Mouse (Mus musculus): ENCODE measurements at regions not wholly inside any gene's neighbourhood (a gene's known extent, or its start where the extent isn't known, plus 50 kb on each side); places are given as distances from the start of the nearest gene placed in this dataset.

GRCm38 (mm10) chr3:143594676-143595075, 610.3 kb downstream of the Lmo4 start:
- peaks cover 3% of the 10 kb centered on the region for H3K9me3 ChIP-seq (ENCODE audit: low read length)
- no peak overlapping the region for H3K4me3 ChIP-seq (replicated peaks; ENCODE audit: low read length)
- no peaks in the 10 kb centered on the region for H3K27me3 ChIP-seq (ENCODE audit: insufficient read depth, low read length)
- H3K36me3 ChIP-seq (ENCODE audit: insufficient read depth, low read length): no peaks in the 10 kb centered on the region
- TF ChIP-seq POU5F1 (IDR thresholded peaks at IDR 0.05; ENCODE audit: borderline replicate concordance, low read length): no peak
- H3K4me1 ChIP-seq (replicated peaks; ENCODE audit: low read depth, low read length): no peaks in the 10 kb centered on the region

- no peaks in the 10 kb centered on the region for H3K27me3 ChIP-seq (ENCODE audit: insufficient read depth, low read length)
These were observed 618.4 kb downstream of the Lmo4 start for GRCm38 (mm10) chr3:143586653-143587052.

GRCm38 (mm10) chr3:143584692-143585603, 620.1 kb downstream of the Lmo4 start:
- TF ChIP-seq CTCF (conservative IDR thresholded peaks at IDR 0.05; ENCODE audit: low read length) (no peak), POU5F1 (IDR thresholded peaks at IDR 0.05; ENCODE audit: borderline replicate concordance, low read length) (no peak), NANOG (IDR thresholded peaks at IDR 0.05; ENCODE audit: borderline replicate concordance, low read length) (no peak)
- H3K4me3 ChIP-seq (replicated peaks; ENCODE audit: low read length): no peak overlapping the region
- H3K9me3 ChIP-seq (ENCODE audit: low read length): peaks cover 8% of the 10 kb centered on the region

More at GRCm38 (mm10) chr3:143586653-143587052, 618.4 kb downstream of the Lmo4 start:
- no peaks in the 10 kb centered on the region for H3K4me1 ChIP-seq (replicated peaks; ENCODE audit: low read depth, low read length)
- H3K36me3 ChIP-seq (ENCODE audit: insufficient read depth, low read length): no peaks in the 10 kb centered on the region
- peaks cover 8% of the 10 kb centered on the region for H3K9me3 ChIP-seq (ENCODE audit: low read length)
- TF ChIP-seq NANOG (IDR thresholded peaks at IDR 0.05; ENCODE audit: borderline replicate concordance, low read length) (no peak), POU5F1 (IDR thresholded peaks at IDR 0.05; ENCODE audit: borderline replicate concordance, low read length) (no peak), CTCF (conservative IDR thresholded peaks at IDR 0.05; ENCODE audit: low read length) (no peak)
- H3K4me3 ChIP-seq (replicated peaks; ENCODE audit: low read length): no peak overlapping the region

GRCm38 (mm10) chr3:143576338-143577007, 628.5 kb downstream of the Lmo4 start:
- no peaks in the 10 kb centered on the region for H3K4me1 ChIP-seq (replicated peaks; ENCODE audit: low read depth, low read length)
- H3K36me3 ChIP-seq (ENCODE audit: insufficient read depth, low read length): no peaks in the 10 kb centered on the region
- H3K4me3 ChIP-seq (replicated peaks; ENCODE audit: low read length): no peak overlapping the region
- H3K27me3 ChIP-seq (ENCODE audit: insufficient read depth, low read length): no peaks in the 10 kb centered on the region
- TF ChIP-seq CTCF (conservative IDR thresholded peaks at IDR 0.05; ENCODE audit: low read length) (no peak), POU5F1 (IDR thresholded peaks at IDR 0.05; ENCODE audit: borderline replicate concordance, low read length) (no peak), NANOG (IDR thresholded peaks at IDR 0.05; ENCODE audit: borderline replicate concordance, low read length) (no peak)
- H3K9me3 ChIP-seq (ENCODE audit: low read length): no peaks in the 10 kb centered on the region

More at GRCm38 (mm10) chr3:143584692-143585603, 620.1 kb downstream of the Lmo4 start:
- no peaks in the 10 kb centered on the region for H3K27me3 ChIP-seq (ENCODE audit: insufficient read depth, low read length)
- H3K4me1 ChIP-seq (replicated peaks; ENCODE audit: low read depth, low read length): no peaks in the 10 kb centered on the region
- no peaks in the 10 kb centered on the region for H3K36me3 ChIP-seq (ENCODE audit: insufficient read depth, low read length)

- no peak for TF ChIP-seq CTCF (conservative IDR thresholded peaks at IDR 0.05; ENCODE audit: low read length)
- no peak for TF ChIP-seq POU5F1 (IDR thresholded peaks at IDR 0.05; ENCODE audit: borderline replicate concordance, low read length)
- TF ChIP-seq NANOG (IDR thresholded peaks at IDR 0.05; ENCODE audit: borderline replicate concordance, low read length): no peak
- Histone ChIP-seq H3K36me3 (ENCODE audit: insufficient read depth, low read length) (no peaks in the 10 kb centered on the region), H3K4me1 (replicated peaks; ENCODE audit: low read depth, low read length) (no peaks in the 10 kb centered on the region), H3K4me3 (replicated peaks; ENCODE audit: low read length) (no peak overlapping the region), H3K9me3 (ENCODE audit: low read length) (no peaks in the 10 kb centered on the region), H3K27me3 (ENCODE audit: insufficient read depth, low read length) (no peaks in the 10 kb centered on the region)
These were observed 629.3 kb downstream of the Lmo4 start for GRCm38 (mm10) chr3:143575737-143576136.

- Histone ChIP-seq H3K4me3 (replicated peaks; ENCODE audit: low read length) (no peak overlapping the region), H3K9me3 (ENCODE audit: low read length) (no peaks in the 10 kb centered on the region), H3K36me3 (ENCODE audit: insufficient read depth, low read length) (no peaks in the 10 kb centered on the region)
These were observed 630.8 kb downstream of the Lmo4 start for GRCm38 (mm10) chr3:143574035-143574864.

GRCm38 (mm10) chr3:143569930-143570329, 635.1 kb downstream of the Lmo4 start:
- no peaks in the 10 kb centered on the region for H3K36me3 ChIP-seq (ENCODE audit: insufficient read depth, low read length)
- no peaks in the 10 kb centered on the region for H3K9me3 ChIP-seq (ENCODE audit: low read length)
- no peaks in the 10 kb centered on the region for H3K4me1 ChIP-seq (replicated peaks; ENCODE audit: low read depth, low read length)
- H3K4me3 ChIP-seq (replicated peaks; ENCODE audit: low read length): no peak overlapping the region
- no peak for TF ChIP-seq CTCF (conservative IDR thresholded peaks at IDR 0.05; ENCODE audit: low read length)
- no peak for TF ChIP-seq NANOG (IDR thresholded peaks at IDR 0.05; ENCODE audit: borderline replicate concordance, low read length)
- TF ChIP-seq POU5F1 (IDR thresholded peaks at IDR 0.05; ENCODE audit: borderline replicate concordance, low read length): no peak
- no peaks in the 10 kb centered on the region for H3K27me3 ChIP-seq (ENCODE audit: insufficient read depth, low read length)

More at GRCm38 (mm10) chr3:143574035-143574864, 630.8 kb downstream of the Lmo4 start:
- TF ChIP-seq NANOG (IDR thresholded peaks at IDR 0.05; ENCODE audit: borderline replicate concordance, low read length) (no peak), POU5F1 (IDR thresholded peaks at IDR 0.05; ENCODE audit: borderline replicate concordance, low read length) (no peak), CTCF (conservative IDR thresholded peaks at IDR 0.05; ENCODE audit: low read length) (no peak)
- H3K27me3 ChIP-seq (ENCODE audit: insufficient read depth, low read length): no peaks in the 10 kb centered on the region
- no peaks in the 10 kb centered on the region for H3K4me1 ChIP-seq (replicated peaks; ENCODE audit: low read depth, low read length)

GRCm38 (mm10) chr3:143565067-143565466, 640.0 kb downstream of the Lmo4 start:
- Histone ChIP-seq H3K4me3 (replicated peaks; ENCODE audit: low read length) (no peak overlapping the region), H3K4me1 (replicated peaks; ENCODE audit: low read depth, low read length) (no peaks in the 10 kb centered on the region), H3K36me3 (ENCODE audit: insufficient read depth, low read length) (no peaks in the 10 kb centered on the region), H3K9me3 (ENCODE audit: low read length) (no peaks in the 10 kb centered on the region; the same call in 1 of the 2 replicates), H3K27me3 (ENCODE audit: insufficient read depth, low read length) (no peaks in the 10 kb centered on the region)
- TF ChIP-seq NANOG (IDR thresholded peaks at IDR 0.05; ENCODE audit: borderline replicate concordance, low read length) (no peak), CTCF (conservative IDR thresholded peaks at IDR 0.05; ENCODE audit: low read length) (no peak), POU5F1 (IDR thresholded peaks at IDR 0.05; ENCODE audit: borderline replicate concordance, low read length) (no peak)
